Mouse (Mus musculus): ENCODE data around the gene Dhcr24. TPM values are rescaled to one million over a fixed set of nuclear protein-coding genes. Genes with fewer than 3 reads are reported as not detected.

Dhcr24 gene
- total and polyA plus RNA-seq, 2 experiments from 2014 or later, result 7.7 to 105 TPM

GRCm38 (mm10) chr4:106590142-106590541, 29.3 kb downstream of the Dhcr24 start:
- Histone ChIP-seq H3K4me2 (ENCODE audit: low read depth) (no peak overlapping the region), H3K9me3 (ENCODE audit: low read length) (no peaks in the 10 kb centered on the region), H3K27ac (ENCODE audit: low read depth, low read length) (no peak overlapping the region), H3K4me1 (ENCODE audit: insufficient read depth) (no peaks in the 10 kb centered on the region), H3K27me3 (ENCODE audit: insufficient read depth, low read length) (no peaks in the 10 kb centered on the region), H3K36me3 (ENCODE audit: insufficient read depth) (peaks cover 53% of the 10 kb centered on the region), H3K4me3 (ENCODE audit: low read depth, low read length) (no peak overlapping the region), H3K9ac (no peak overlapping the region)
- no peak for ATAC-seq
- 82% methylated on average over 9 of the region's 9 CpGs for WGBS
- TF ChIP-seq CTCF (IDR thresholded peaks at IDR 0.05; ENCODE audit: low read depth), result no peak
- DNase-seq, result no peak

- Histone ChIP-seq H3K4me1 (ENCODE audit: insufficient read depth) (no peaks in the 10 kb centered on the region), H3K9me3 (ENCODE audit: low read length) (no peaks in the 10 kb centered on the region), H3K4me2 (ENCODE audit: low read depth) (no peak overlapping the region), H3K4me3 (ENCODE audit: low read depth, low read length) (no peak overlapping the region), H3K9ac (no peak overlapping the region), H3K27me3 (ENCODE audit: insufficient read depth, low read length) (no peaks in the 10 kb centered on the region), H3K36me3 (ENCODE audit: insufficient read depth) (peaks cover 46% of the 10 kb centered on the region), H3K27ac (ENCODE audit: low read depth, low read length) (no peak overlapping the region)
- 90% methylated on average over 9 of the region's 9 CpGs for WGBS
- DNase-seq (no peak), ATAC-seq (no peak)
- no peak for TF ChIP-seq CTCF (IDR thresholded peaks at IDR 0.05; ENCODE audit: low read depth)
These were observed 30.0 kb downstream of the Dhcr24 start for GRCm38 (mm10) chr4:106590871-106591270.

DNA sequence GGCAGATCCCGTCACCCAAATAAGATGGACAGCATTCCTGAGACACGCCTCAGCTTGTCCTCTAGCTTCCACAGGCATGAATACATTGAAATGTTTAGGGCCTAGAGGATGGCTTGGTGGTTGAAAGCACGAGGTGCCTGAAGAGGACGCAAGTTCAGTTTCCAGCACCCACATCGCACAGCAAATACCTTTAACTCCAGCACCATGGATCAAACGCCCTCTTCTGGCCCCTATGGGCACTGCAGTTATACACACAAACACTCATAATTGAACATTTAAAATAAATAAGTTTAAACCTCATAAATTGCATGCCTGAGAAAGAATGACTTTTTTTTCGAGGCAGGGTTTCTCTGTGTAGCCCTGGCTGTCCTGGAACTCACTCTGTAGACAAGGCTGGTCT, 32.8 kb downstream of the Dhcr24 start:
- Histone ChIP-seq H3K27me3 (ENCODE audit: insufficient read depth, low read length) (no peaks in the 10 kb centered on the region), H3K4me3 (ENCODE audit: low read depth, low read length) (no peak overlapping the region), H3K36me3 (ENCODE audit: insufficient read depth) (peaks cover 21% of the 10 kb centered on the region), H3K4me2 (ENCODE audit: low read depth) (no peak overlapping the region), H3K9ac (no peak overlapping the region), H3K4me1 (ENCODE audit: insufficient read depth) (no peaks in the 10 kb centered on the region), H3K9me3 (ENCODE audit: low read length) (no peaks in the 10 kb centered on the region), H3K27ac (ENCODE audit: low read depth, low read length) (no peak overlapping the region)
- 59% methylated on average over 7 of the region's 7 CpGs for WGBS
- ATAC-seq (no peak), DNase-seq (no peak)
- no peak for TF ChIP-seq CTCF (IDR thresholded peaks at IDR 0.05; ENCODE audit: low read depth)

- Histone ChIP-seq H3K9me3 (ENCODE audit: low read length) (no peaks in the 10 kb centered on the region), H3K4me2 (ENCODE audit: low read depth) (no peak overlapping the region), H3K4me1 (ENCODE audit: insufficient read depth) (no peaks in the 10 kb centered on the region), H3K4me3 (ENCODE audit: low read depth, low read length) (no peak overlapping the region), H3K36me3 (ENCODE audit: insufficient read depth) (0 out of 2 replicates have a peak, but pooled peaks cover 3% of the 10 kb centered on the region), H3K27ac (ENCODE audit: low read depth, low read length) (no peak overlapping the region), H3K9ac (no peak overlapping the region), H3K27me3 (ENCODE audit: insufficient read depth, low read length) (no peaks in the 10 kb centered on the region)
- DNase-seq (no peak), ATAC-seq (no peak)
- TF ChIP-seq CTCF (IDR thresholded peaks at IDR 0.05; ENCODE audit: low read depth), result peak; percentile 30; the same call in 1 of the 2 replicates
- WGBS, result 62% methylated on average over 3 of the region's 3 CpGs
These were observed 35.4 kb downstream of the Dhcr24 start for GRCm38 (mm10) chr4:106596200-106596599.

DNA sequence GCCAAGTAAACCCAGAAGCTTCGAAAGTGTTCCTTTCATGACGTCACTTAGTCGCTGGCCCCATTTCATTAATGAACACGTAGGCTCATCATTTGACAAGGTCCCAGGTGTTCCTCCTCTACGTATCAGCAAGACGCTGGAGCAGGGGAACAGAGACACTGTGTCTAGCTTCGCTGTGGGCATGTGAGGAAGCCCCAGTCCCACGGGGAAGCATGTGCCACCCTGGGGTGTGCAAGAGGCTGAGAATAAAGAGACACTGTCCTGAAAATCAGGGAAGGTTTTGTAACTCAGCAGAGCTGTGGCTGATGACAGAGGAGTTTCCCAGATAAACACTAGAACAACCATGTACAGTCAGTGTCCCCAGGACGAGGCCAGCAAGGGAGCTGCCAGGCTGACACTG, 36.2 kb downstream of the Dhcr24 start:
- Histone ChIP-seq H3K4me3 (ENCODE audit: low read depth, low read length) (no peak overlapping the region), H3K9ac (no peak overlapping the region), H3K4me1 (ENCODE audit: insufficient read depth) (no peaks in the 10 kb centered on the region), H3K36me3 (ENCODE audit: insufficient read depth) (no peaks in the 10 kb centered on the region), H3K27me3 (ENCODE audit: insufficient read depth, low read length) (no peaks in the 10 kb centered on the region), H3K27ac (ENCODE audit: low read depth, low read length) (no peak overlapping the region), H3K4me2 (ENCODE audit: low read depth) (no peak overlapping the region), H3K9me3 (ENCODE audit: low read length) (no peaks in the 10 kb centered on the region)
- DNase-seq (no peak), ATAC-seq (peak; percentile 47; the same call in 1 of the 2 replicates)
- no peak for TF ChIP-seq CTCF (IDR thresholded peaks at IDR 0.05; ENCODE audit: low read depth)
- WGBS, result 75% methylated on average over 9 of the region's 9 CpGs

DNA sequence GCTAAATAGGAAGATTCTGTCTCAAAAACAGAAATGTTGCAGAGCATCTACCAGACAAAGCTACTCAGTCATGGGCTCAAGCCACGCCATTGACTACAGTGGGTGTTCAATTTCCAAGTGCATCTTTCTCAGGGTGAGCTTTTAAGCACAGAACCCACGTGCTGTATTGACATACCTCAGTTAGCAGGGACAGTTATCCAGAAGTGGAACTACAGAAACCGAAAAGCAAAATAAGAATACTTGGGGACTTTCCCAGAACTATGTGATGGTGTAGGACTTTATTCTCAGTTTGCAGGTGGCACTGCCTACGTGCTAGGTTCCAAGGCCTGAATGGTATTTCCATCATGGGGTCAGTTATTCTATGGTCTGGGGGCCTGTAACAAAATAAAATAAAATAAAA, 36.9 kb downstream of the Dhcr24 start:
- TF ChIP-seq CTCF (IDR thresholded peaks at IDR 0.05; ENCODE audit: low read depth), result no peak
- no peaks in the 10 kb centered on the region for H3K36me3 ChIP-seq (ENCODE audit: insufficient read depth)
- no peak overlapping the region for H3K4me3 ChIP-seq (ENCODE audit: low read depth, low read length)
- no peak overlapping the region for H3K27ac ChIP-seq (ENCODE audit: low read depth, low read length)
- WGBS, result 82% methylated on average over 4 of the region's 4 CpGs
- H3K9me3 ChIP-seq (ENCODE audit: low read length), result no peaks in the 10 kb centered on the region
- H3K4me2 ChIP-seq (ENCODE audit: low read depth), result no peak overlapping the region
- H3K4me1 ChIP-seq (ENCODE audit: insufficient read depth), result no peaks in the 10 kb centered on the region
- no peak overlapping the region for H3K9ac ChIP-seq
- ATAC-seq (no peak), DNase-seq (no peak)
- no peaks in the 10 kb centered on the region for H3K27me3 ChIP-seq (ENCODE audit: insufficient read depth, low read length)

DNA sequence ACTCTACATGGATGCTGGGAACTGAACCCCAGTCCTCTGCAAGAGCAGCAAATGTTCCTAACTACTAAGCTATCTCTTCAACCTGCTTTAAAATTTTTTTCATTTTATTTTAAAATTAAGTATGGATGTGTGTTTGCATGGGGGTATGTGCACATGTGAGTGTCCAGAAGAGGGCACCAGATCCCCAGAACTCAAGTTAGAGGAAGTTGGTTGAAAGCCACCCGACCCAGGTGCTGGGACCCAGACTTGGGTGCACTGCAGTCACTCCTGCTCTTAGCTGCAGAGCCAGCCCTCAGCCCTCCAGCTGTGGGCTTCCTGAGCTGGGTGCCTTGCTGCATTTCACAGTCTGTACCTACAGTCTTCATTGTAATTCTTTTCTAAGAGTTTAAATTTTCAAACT, 38.6 kb downstream of the Dhcr24 start:
- no peak for ATAC-seq
- Histone ChIP-seq H3K4me3 (ENCODE audit: low read depth, low read length) (no peak overlapping the region), H3K9me3 (ENCODE audit: low read length) (no peaks in the 10 kb centered on the region), H3K27ac (ENCODE audit: low read depth, low read length) (no peak overlapping the region), H3K9ac (no peak overlapping the region), H3K4me2 (ENCODE audit: low read depth) (no peak overlapping the region), H3K4me1 (ENCODE audit: insufficient read depth) (no peaks in the 10 kb centered on the region), H3K36me3 (ENCODE audit: insufficient read depth) (no peaks in the 10 kb centered on the region), H3K27me3 (ENCODE audit: insufficient read depth, low read length) (no peaks in the 10 kb centered on the region)
- 62% methylated on average over 1 of the region's 1 CpGs for WGBS
- peak; percentile 7; the same call in 1 of the 2 replicates for TF ChIP-seq CTCF (IDR thresholded peaks at IDR 0.05; ENCODE audit: low read depth)
- DNase-seq, result no peak

DNA sequence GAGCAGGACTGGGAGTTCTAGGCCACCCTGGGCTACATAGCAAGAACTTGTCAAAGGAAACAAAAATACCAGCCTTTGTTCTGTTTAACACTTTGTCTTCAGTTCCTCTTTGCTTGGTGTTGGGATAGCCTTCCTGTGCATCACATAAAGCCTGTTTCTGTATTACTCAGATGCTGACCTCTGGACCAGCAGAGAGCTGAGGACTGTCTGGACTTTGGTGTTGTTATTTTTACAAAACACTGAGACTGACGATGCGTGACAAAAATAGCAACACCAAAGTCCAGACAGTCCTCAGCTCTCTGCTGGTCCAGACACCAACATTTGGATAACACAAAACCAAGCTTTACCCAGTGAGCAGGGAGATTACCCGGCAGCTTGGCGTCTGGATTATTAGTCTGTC, 39.9 kb downstream of the Dhcr24 start:
- no peak for DNase-seq
- Histone ChIP-seq H3K4me2 (ENCODE audit: low read depth) (no peak overlapping the region), H3K27me3 (ENCODE audit: insufficient read depth, low read length) (no peaks in the 10 kb centered on the region), H3K4me1 (ENCODE audit: insufficient read depth) (no peaks in the 10 kb centered on the region), H3K9ac (no peak overlapping the region), H3K4me3 (ENCODE audit: low read depth, low read length) (no peak overlapping the region), H3K27ac (ENCODE audit: low read depth, low read length) (no peak overlapping the region), H3K9me3 (ENCODE audit: low read length) (no peaks in the 10 kb centered on the region), H3K36me3 (ENCODE audit: insufficient read depth) (no peaks in the 10 kb centered on the region)
- 82% methylated on average over 4 of the region's 4 CpGs for WGBS
- no peak for ATAC-seq
- TF ChIP-seq CTCF (IDR thresholded peaks at IDR 0.05; ENCODE audit: low read depth), result no peak

All from forebrain, postnatal 0 days (tissue).